Mouse (Mus musculus): ENCODE measurements around the gene Synj2. TPM values are rescaled to one million over a fixed set of nuclear protein-coding genes. Genes with fewer than 3 reads are reported as not detected.
A peak's percentile ranks its signal among the peaks of the same experiment; 100 is the strongest.

The Synj2 gene
- polyA plus RNA-seq, 1 experiment from 2014 or later: 0.74 TPM

- WGBS: 48% methylated on average over 6 of the region's 6 CpGs
- ATAC-seq (ENCODE audit: low FRiP score): no peak
- no peaks in the 10 kb centered on the region for H3K27me3 ChIP-seq
Observed at GRCm38 (mm10) chr17:5980860-5981259, 39.8 kb downstream of the Synj2 start.

DNA sequence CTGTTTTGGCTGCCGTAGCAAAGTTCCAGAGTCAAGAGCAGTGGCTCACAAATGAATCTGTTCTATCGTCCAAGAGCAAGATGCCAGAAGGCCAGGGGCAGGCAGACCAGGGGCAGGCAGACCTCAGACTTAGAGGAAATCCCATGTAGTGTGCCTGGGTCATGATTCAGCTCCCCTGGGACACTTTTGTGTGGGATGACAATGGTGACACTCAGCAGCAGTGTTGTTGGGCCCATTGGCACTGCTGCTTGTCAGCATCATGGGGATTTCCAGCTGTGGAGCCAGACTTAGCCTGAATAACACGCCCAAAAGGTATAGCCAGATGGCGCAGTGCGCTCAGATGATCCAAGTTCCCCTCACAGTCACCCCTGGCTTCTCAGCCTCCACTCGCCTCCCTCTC, 42.1 kb downstream of the Synj2 start:
- peaks cover 21% of the 10 kb centered on the region for H3K4me1 ChIP-seq (replicated peaks)
- ATAC-seq (ENCODE audit: low FRiP score): no peak
- no peaks in the 10 kb centered on the region for H3K9me3 ChIP-seq
- no peak overlapping the region for H3K27ac ChIP-seq
- H3K27me3 ChIP-seq: no peaks in the 10 kb centered on the region
- no peak overlapping the region for H3K4me3 ChIP-seq
- H3K9ac ChIP-seq: no peak overlapping the region
- 81% methylated on average over 6 of the region's 6 CpGs for WGBS
- no peak overlapping the region for H3K4me2 ChIP-seq
- H3K36me3 ChIP-seq: no peaks in the 10 kb centered on the region

More at GRCm38 (mm10) chr17:5980860-5981259, 39.8 kb downstream of the Synj2 start:
- H3K4me3 ChIP-seq: no peak overlapping the region
- no peaks in the 10 kb centered on the region for H3K36me3 ChIP-seq
- no peak overlapping the region for H3K9ac ChIP-seq
- no peak overlapping the region for H3K4me2 ChIP-seq
- no peaks in the 10 kb centered on the region for H3K9me3 ChIP-seq
- peaks cover 29% of the 10 kb centered on the region for H3K4me1 ChIP-seq (replicated peaks)
- no peak overlapping the region for H3K27ac ChIP-seq

GRCm38 (mm10) chr17:5983901-5984300, 42.8 kb downstream of the Synj2 start:
- Histone ChIP-seq H3K27ac (no peak overlapping the region), H3K9ac (no peak overlapping the region), H3K36me3 (no peaks in the 10 kb centered on the region), H3K4me3 (no peak overlapping the region), H3K4me2 (no peak overlapping the region), H3K9me3 (no peaks in the 10 kb centered on the region), H3K4me1 (replicated peaks) (peaks cover 22% of the 10 kb centered on the region), H3K27me3 (no peaks in the 10 kb centered on the region)
- ATAC-seq (ENCODE audit: low FRiP score): no peak
- WGBS: 70% methylated on average over 6 of the region's 6 CpGs

DNA sequence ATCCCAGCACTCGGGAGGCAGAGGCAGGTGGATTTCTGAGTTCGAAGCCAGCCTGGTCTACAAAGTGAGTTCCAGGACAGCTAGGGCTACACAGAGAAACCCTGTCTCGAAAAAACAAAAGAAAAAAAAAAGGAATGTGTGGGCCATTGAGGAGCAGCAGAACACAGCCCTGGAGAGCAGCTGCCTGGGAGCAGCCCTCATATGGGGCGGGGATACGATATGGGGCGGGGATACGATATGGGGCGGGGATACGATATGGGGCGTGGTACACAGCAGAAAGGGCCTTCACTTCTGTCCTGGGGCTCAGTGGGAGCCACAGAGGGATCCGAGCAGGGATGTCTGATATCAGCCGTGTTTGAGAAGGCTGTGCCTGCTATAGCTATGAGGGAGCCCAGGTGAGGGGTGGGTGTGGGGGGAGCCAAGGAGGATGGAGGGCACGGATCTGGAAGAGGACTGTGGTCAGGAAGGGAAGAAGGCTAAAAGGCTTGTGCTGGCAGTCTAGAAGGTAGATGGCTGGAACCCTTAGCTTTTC, 43.7 kb downstream of the Synj2 start:
- Histone ChIP-seq H3K9ac (no peak overlapping the region), H3K9me3 (no peaks in the 10 kb centered on the region), H3K4me3 (no peak overlapping the region), H3K27ac (no peak overlapping the region), H3K4me1 (replicated peaks) (peaks cover 22% of the 10 kb centered on the region), H3K27me3 (no peaks in the 10 kb centered on the region), H3K36me3 (no peaks in the 10 kb centered on the region), H3K4me2 (no peak overlapping the region)
- WGBS: 76% methylated on average over 13 of the region's 13 CpGs
- no peak for ATAC-seq (ENCODE audit: low FRiP score)

DNA sequence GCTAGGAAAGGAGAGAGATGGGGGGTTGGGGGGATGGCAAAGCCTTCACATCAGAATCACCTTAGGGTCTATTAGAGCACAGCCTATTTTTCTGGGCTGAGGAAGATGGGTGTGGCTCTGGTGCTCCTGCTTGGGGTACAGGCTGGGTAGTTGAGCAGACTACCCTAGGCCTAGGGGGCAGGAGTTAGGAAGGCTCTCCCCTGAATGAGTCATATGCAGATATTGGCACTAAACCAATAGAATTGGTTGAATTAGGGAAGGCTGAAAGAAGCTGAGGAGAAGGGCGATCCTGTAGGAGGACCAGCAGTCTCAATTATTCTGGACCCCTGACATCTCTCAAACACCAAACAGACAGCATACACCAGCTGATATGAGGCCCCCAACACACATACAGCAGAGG, 44.2 kb downstream of the Synj2 start:
- ATAC-seq (ENCODE audit: low FRiP score): no peak
- no peaks in the 10 kb centered on the region for H3K9me3 ChIP-seq
- H3K27ac ChIP-seq: no peak overlapping the region
- no peaks in the 10 kb centered on the region for H3K27me3 ChIP-seq
- H3K4me1 ChIP-seq (replicated peaks): peaks cover 22% of the 10 kb centered on the region
- H3K36me3 ChIP-seq: no peaks in the 10 kb centered on the region
- no peak overlapping the region for H3K4me3 ChIP-seq
- no peak overlapping the region for H3K9ac ChIP-seq
- H3K4me2 ChIP-seq: no peak overlapping the region
- 90% methylated on average over 1 of the region's 1 CpGs for WGBS

DNA sequence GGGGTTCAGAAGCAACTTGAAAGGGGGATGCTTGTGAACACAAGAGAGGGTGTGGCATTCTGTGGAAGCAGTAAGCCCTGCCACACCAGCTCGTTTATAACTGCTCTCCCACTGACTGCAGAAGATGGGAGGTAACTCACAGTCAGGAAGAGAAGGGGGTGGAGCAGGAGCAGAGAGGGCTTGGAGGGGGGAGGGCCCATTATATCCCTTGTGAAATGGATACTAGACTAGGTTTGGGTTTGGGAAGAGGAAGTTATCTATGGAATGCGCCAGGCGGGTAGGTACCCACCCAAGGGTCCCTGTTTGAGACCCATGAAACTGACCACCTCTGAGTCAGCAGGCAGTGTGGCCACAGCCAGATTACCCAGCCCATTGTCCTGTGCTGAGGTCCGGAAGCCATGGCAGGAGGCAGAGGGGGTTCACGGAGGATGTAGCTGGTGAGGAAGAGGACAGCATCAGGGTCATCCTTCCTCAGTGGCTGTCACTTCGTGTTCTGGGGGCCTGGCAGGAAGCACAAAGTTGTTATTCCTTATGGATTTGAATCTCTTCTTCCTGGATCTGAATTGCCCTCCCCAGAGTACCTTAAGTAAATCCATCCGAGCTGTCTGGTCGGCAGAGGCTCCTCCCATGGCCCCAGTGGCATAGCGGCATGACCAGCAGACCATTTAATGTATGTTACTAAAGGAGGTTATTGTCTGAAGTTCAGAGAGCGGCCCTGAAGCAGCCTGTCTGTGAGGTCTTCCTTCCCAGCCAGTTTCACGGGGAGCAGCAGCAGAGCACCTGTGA, 46.4 kb downstream of the Synj2 start:
- H3K9me3 ChIP-seq: no peaks in the 10 kb centered on the region
- no peak overlapping the region for H3K9ac ChIP-seq
- H3K4me2 ChIP-seq: no peak overlapping the region
- no peaks in the 10 kb centered on the region for H3K36me3 ChIP-seq
- no peaks in the 10 kb centered on the region for H3K27me3 ChIP-seq
- no peak overlapping the region for H3K4me3 ChIP-seq
- 47% methylated on average over 11 of the region's 11 CpGs for WGBS
- ATAC-seq (ENCODE audit: low FRiP score): no peak
- H3K4me1 ChIP-seq (replicated peaks): peaks cover 22% of the 10 kb centered on the region
- no peak overlapping the region for H3K27ac ChIP-seq

DNA sequence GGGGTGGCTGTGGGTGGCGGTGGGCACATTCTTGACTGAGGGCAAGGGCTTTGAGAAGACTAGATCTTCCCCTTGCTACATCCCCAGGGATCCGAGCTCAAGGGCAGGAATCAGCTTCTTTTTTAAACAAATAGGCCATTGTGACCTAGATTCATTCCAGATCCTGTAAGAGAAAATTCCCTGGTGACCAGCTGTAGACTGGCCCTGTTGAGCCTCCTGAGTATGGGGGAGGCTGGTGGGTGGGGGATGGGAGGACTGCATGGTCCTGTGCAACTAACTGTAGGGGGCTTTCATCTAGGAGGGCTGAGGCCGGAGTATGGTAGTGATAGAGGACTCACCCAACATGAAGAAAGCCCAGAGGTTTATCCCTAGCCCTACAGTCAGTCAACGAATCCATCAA, 47.0 kb downstream of the Synj2 start:
- no peaks in the 10 kb centered on the region for H3K9me3 ChIP-seq
- no peaks in the 10 kb centered on the region for H3K36me3 ChIP-seq
- H3K27me3 ChIP-seq: no peaks in the 10 kb centered on the region
- no peak overlapping the region for H3K4me2 ChIP-seq
- peaks cover 21% of the 10 kb centered on the region for H3K4me1 ChIP-seq (replicated peaks)
- ATAC-seq (ENCODE audit: low FRiP score): no peak
- 52% methylated on average over 4 of the region's 4 CpGs for WGBS
- no peak overlapping the region for H3K27ac ChIP-seq
- H3K4me3 ChIP-seq: no peak overlapping the region
- no peak overlapping the region for H3K9ac ChIP-seq

GRCm38 (mm10) chr17:5992866-5993580, 51.9 kb downstream of the Synj2 start:
- Histone ChIP-seq H3K4me3 (no peak overlapping the region), H3K4me2 (no peak overlapping the region), H3K36me3 (no peaks in the 10 kb centered on the region), H3K27ac (no peak overlapping the region), H3K27me3 (no peaks in the 10 kb centered on the region), H3K9me3 (no peaks in the 10 kb centered on the region), H3K4me1 (replicated peaks) (peaks cover 11% of the 10 kb centered on the region), H3K9ac (no peak overlapping the region)
- 73% methylated on average over 5 of the region's 5 CpGs for WGBS
- ATAC-seq (ENCODE audit: low FRiP score): no peak

DNA sequence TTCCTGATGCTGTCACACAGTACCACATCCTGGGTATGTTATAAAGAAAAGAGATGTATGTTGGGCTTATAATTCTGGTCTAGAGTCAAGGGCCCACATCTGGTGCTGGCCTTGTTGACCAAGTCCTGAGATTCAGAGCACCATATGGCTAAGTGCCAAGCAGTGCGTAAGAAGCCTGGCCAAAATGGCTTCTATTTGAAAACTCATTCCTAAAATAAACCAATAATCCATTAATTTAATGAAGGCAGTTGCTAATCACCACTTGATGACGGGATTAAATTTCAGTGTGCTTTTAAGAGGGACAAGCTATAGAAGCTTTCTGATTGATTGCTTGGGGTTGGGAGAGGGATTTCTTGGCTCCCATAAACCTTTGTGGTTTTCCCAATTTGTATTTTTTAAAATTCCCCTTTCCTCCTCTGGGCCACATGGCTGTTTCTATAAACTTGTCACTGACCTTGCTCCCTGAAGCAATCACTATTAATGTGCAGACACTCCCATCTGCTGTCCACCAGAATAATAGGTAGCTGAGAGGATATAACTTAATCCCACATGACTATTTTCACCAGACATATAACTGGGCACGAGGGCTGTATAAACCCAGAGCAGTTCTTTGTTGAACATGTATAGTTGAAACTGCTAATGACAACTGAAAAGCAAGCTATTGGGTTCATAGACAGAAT, 52.6 kb downstream of the Synj2 start:
- no peak overlapping the region for H3K9ac ChIP-seq
- no peak overlapping the region for H3K27ac ChIP-seq
- no peaks in the 10 kb centered on the region for H3K36me3 ChIP-seq
- no peaks in the 10 kb centered on the region for H3K27me3 ChIP-seq
- H3K4me2 ChIP-seq: no peak overlapping the region
- no peak for ATAC-seq (ENCODE audit: low FRiP score)
- 77% methylated on average over 3 of the region's 3 CpGs for WGBS
- H3K9me3 ChIP-seq: no peaks in the 10 kb centered on the region
- 0 out of 2 replicates have a peak, but pooled peaks cover 7% of the 10 kb centered on the region for H3K4me1 ChIP-seq (replicated peaks)
- no peak overlapping the region for H3K4me3 ChIP-seq

DNA sequence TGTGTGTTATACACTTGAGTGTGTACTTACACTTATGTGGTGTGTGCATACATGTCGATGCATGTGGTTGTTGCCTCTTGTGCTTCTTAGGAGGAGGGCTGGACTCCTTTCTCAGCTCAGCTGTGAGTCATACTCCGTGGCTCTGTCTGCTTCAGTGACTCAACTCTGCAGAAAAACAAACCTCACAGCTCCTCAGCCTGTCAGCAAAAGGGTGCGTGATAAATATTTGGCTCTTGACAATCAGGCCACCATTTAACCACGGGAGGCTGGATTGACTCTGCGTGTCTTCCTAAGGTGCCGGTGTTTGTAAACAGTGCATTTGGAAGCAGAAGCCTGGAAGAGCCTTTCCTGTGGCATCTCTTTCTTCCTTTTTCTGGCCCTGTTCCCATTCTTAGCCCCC, 53.5 kb downstream of the Synj2 start:
- WGBS: 74% methylated on average over 6 of the region's 6 CpGs
- H3K4me2 ChIP-seq: no peak overlapping the region
- ATAC-seq (ENCODE audit: low FRiP score): no peak

GRCm38 (mm10) chr17:5996589-5996988, 55.5 kb downstream of the Synj2 start:
- Histone ChIP-seq H3K9ac (no peak overlapping the region), H3K9me3 (no peaks in the 10 kb centered on the region), H3K27me3 (no peaks in the 10 kb centered on the region), H3K4me2 (no peak overlapping the region), H3K4me3 (no peak overlapping the region), H3K27ac (no peak overlapping the region), H3K36me3 (no peaks in the 10 kb centered on the region), H3K4me1 (replicated peaks) (0 out of 2 replicates have a peak, but pooled peaks cover 7% of the 10 kb centered on the region)
- WGBS: 81% methylated on average over 14 of the region's 14 CpGs
- ATAC-seq (ENCODE audit: low FRiP score): no peak

More for the DNA sequence above, 53.5 kb downstream of the Synj2 start:
- Histone ChIP-seq H3K36me3 (no peaks in the 10 kb centered on the region), H3K4me3 (no peak overlapping the region), H3K27ac (0 out of 2 replicates have a peak overlapping the region, but pooled peaks have one; percentile 8), H3K4me1 (replicated peaks) (0 out of 2 replicates have a peak, but pooled peaks cover 7% of the 10 kb centered on the region), H3K27me3 (no peaks in the 10 kb centered on the region), H3K9me3 (no peaks in the 10 kb centered on the region), H3K9ac (no peak overlapping the region)
